Mouse (Mus musculus) skeletal muscle tissue, adult 2 months (tissue): ENCODE data around the gene Cnfn.
"Not testable (repeated sequence)": the region's sequence is repeated elsewhere in the genome, so short reads cannot be mapped to it uniquely, and the experiment has no call there.

Source experiments
- DNase-seq: peaks from one replicate; pipeline ENCODE4 v3.0.0-alpha.2; 2012; ENCODE audit warnings: low read depth, low spot score

Cnfn gene

DNA sequence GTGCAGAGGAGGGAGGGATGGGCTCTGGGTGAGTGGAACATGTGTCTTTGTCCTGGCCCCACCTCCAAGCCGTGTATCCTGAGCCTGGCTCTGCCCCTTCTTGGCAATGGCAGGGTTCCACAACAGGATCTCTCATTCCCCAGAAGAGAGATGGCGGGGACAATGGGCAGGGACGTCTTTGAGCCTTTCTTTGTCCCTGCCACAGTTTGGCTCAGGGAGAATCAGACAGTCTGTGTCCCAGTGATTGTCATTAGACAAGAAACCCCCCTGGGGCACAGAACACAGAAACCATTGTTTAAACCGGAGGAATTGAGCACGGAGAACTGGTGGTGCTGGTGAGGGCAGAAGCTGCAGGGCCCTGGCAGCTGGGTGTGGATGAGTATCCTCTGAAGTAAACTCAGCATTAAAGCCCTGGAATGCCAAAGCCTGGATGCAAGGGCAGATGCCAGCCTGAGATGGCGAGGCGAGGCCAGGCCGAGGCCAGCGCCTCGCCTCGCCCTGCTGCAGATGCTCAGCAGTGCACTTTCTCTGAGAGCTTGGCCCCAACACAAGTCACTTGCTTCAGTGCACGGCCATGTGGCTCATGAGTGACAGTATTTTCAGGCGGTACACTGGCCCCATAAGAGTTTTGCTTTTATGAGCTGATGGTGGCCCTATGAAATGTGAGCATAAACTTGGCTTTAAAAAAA, 3.4 kb downstream of the Cnfn start:
- DNase-seq = no peak

DNA sequence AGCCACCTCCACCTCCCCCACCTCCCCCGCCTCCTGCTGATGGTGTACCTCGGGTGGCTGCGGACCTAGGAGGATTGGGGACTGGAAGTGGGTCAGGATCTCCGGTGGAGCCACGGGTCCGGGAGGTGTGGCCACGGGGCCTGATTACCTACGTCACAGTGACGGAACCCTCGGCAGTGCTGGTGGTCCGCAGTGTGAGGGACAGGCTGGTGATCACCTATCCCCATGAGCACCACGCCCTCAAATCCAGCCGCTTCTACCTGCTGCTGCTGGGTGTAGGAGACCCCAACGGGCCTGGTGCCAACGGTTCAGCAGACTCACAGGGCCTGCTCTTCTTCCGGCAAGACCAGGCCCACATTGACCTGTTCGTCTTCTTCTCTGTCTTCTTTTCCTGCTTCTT, 5.9 kb downstream of the Cnfn start:
- DNase-seq = no peak

DNA sequence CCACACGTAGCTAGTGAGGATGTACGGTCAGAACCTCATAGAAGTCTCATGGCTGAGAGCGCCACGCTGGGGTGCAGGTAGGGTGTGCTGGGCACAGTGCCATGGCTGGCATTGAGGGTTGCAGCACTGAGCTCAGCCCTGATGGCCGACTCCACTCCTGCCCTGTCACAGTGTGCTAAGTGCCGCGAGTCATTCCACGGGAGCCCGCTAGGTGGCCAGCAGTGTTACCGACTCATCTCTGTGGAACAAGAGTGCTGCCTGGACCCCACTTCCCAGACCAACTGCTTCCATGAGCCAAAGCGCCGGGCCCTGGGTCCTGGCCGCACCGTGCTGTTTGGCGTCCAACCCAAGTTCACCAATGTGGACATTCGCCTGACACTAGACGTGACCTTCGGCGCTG, 6.4 kb downstream of the Cnfn start:
- no peak for DNase-seq

DNA sequence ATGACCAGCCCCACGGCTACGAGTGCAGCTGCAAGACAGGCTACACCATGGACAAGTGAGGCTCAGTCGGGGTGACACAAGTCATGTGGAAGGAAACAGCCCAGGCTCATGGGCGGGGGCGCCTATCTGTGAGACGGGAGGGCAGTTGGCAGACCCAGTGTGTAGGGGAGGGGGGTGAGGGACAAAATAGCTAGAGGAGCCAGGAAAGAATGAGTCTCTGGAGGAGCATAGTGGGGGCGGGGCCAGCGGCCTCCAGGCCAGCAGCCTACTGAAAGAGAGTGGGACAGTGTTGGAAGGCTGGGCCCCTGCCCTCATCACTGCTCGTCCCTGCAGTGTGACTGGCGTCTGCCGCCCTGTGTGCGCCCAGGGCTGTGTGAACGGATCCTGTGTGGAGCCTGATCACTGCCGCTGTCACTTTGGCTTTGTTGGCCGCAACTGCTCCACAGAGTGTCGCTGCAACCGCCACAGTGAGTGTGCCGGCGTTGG, 10.8 kb downstream of the Cnfn start:
- DNase-seq = no peak

DNA sequence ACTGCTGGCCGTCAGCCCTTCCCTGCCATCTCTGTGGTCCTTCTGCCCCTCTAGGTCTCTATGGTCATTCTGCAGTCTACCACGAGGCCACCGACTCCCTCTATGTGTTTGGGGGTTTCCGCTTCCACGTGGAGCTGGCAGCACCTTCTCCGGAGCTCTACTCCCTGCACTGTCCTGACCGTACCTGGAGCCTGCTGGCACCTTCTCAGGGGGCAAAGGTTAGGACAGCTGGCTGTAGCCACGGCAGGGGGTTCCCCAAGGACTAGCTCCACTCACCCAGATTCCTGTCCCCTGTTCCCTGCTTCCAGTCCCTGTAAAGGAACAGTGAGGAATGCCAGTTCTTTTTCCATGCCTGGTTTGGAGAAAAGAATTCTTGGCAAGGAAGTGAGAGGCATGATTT, 20.7 kb downstream of the Cnfn start:
- DNase-seq = no peak

DNA sequence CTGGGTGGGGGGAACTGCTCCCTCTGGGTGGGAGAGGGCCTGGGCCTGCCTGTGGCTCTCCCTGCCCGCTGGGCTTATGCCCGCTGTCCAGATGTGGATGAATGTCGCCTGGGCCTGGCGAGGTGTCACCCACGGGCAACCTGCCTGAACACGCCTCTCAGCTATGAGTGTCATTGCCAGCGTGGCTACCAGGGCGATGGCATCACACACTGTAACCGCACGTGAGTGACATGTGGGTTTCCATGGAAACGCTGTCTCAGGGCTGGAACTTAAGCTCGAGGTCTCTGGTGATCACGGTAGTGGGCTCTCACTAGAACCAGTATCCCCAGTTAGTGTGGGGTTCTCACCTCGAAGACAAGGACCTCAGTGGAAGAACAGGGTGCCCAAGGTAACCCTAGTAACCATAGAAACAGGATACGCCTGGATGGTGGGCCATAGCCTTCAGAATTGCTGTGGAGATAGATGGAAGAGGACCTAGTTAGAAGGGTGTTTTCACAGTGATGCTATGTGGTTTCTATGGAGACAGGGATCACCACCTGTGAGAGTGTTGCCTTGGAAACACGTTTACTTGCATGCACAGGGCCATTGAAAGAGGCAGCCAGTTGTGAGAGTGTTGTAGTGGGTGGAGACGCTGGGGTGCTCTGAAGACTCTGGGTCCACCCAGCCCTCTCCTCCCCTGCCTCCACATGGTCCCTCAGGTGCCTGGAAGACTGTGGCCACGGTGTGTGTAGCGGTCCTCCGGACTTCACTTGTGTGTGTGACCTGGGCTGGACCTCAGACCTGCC, 28.3 kb downstream of the Cnfn start:
- DNase-seq = no peak

DNA sequence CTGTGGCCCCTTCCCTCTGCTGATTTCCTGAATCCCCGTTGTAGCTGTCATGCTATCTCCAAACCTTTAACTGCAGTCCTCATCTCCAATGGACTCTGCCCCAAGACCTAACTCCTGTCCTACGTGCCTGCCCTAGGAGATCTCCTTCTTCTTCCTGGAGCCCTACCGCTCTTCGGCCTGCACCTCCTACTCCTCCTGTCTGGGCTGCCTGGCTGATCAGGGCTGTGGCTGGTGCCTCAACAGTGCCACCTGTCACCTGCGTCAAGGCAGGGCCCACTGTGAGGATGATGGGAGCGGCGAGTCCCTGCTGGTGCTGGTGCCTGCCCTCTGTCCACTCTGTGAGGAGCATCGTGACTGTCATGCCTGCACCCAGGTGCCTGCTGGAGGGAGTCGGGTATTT, 30.2 kb downstream of the Cnfn start:
- no peak for DNase-seq

DNA sequence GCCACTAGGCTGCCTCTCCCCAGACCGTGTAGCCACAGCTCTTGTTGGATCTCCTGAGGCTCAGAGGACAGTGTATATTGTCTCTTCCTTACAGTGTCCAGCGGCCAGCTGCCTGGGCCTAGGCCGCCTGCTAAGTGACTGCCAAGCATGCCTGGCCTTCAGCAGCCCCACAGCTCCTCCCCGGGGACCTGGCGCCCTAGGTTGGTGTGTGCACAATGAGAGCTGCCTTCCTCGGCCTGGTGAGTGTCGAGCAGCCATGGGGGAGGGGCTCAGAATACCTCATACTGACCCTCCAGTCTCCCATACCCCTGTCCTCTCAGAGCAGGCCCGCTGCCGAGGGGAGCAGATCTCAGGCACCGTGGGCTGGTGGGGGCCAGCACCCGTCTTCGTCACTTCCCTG, 35.1 kb downstream of the Cnfn start:
- no peak for DNase-seq

DNA sequence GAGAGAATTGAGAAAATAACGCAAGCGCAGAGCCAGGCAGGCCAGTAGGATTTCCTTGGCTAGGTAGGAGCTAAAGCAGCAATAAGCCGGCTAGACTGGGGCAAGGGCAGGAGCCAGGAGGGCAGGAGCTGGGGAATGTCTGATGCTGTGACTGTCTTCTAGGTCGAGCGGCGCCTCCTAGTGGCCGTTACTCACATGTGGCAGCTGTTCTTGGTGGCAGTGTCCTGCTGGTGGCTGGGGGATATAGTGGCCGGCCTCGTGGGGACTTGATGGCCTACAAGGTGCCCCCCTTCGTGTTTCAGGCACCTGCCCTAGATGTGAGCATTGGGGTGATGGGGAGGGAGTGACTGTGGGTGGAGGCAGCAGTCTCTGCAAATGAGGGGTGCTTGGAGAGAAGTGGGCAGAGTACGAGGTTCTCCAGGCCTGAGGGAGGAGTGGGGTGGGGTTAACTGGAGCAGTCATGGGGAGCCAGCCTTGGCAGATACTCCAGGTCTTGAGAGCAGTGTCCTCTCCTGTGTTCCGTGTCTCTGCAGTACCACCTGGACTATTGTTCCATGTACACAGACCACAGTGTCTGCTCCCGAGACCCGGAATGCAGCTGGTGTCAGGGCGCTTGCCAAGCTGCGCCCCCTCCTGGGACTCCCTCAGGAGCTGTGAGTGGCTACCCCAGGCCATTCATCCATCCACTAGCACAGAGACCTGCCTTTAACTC, 35.8 kb downstream of the Cnfn start:
- DNase-seq = peak; percentile 79

DNA sequence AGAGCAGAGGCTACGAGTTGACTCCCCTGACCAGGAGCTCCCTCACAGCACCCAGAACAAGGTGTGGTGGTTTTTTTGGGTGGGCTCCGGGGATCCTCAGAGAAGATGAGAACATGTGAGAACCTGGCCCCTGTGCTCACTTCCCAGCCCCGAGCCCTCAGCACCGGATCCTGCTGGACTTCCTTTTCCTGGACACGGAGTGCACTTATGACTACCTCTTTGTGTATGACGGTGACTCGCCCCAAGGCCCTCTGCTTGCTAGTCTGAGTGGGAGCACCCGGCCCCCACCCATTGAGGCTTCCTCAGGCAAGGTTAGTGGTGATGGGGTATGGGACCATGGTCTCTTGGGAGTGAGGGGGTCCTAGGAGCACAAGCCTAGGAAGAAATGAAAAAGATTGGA, 43.3 kb downstream of the Cnfn start:
- no peak for DNase-seq

DNA sequence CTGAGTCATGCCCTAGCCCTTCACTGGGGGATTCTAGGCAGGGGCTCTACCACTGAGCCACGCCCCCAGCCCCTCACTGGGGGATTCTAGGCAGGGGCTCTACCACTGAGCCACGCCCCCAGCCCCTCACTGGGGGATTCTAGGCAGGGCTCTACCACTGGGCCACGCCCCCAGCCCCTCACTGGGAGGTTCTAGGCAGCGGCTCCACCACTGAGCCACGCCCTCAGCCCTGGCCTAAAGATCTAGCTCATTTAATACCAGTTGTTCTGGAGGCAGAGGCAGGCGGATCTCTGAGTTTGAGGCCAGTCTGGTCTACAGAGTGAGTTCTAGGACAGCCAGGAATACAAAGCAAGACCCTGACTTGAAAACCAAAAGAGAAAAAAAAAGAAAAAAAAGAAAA, 44.1 kb downstream of the Cnfn start:
- DNase-seq = not testable (repeated sequence)

DNA sequence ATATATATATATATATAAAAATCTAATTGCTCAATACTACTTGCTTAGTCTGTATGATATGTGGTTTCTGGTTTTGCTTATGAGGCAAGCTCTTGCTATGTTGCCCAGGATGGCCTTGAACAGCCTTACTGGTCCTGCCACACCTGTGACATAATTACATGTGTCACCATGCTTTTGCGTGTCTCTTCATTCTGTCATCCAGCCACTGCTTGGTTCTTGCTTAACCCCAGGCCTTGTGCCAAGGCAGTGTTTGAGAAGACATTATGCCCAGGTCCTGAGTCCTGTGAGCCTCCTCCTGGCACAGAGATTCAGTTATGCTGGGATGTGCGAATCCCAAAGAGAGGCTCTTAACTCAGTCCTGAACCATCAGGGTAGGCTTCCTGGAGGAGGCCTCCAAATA, 46.3 kb downstream of the Cnfn start:
- DNase-seq = no peak

DNA sequence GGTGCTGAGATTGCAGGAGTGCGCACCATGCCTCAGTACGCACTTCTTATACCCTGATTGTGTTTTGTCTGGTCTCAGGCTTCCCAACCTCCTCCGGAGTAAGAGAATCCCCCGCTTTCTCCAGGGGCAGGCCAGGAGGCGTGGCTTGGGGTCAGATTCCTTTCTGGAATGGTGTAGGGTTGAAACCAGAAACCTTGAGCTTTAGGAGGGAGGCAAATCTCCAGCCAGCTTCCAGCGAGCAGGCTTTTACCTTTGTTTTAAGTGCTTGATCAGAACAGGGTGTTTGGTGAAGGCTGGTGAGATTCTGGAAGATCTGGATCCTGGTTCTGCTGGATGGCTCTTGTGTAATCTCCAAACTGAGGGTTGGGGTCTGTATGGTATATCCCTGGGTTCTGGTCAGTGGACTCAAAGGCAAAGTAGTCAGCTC, 47.5 kb downstream of the Cnfn start:
- no peak for DNase-seq
